Mouse (Mus musculus) stomach, embryonic 15.5 days (tissue): ENCODE measurements around the gene Nudt4. TPM values are rescaled to one million over a fixed set of nuclear protein-coding genes. Genes with fewer than 3 reads are reported as not detected.
A peak's percentile ranks its signal among the peaks of the same experiment; 100 is the strongest.

Source experiments
- ATAC-seq: fragments of 200-750 bp; cut with Nextera tagmentation; 2 replicates; pipeline ENCODE4 v1.8.0; 2017; ENCODE audit warnings: low read depth, moderate number of reproducible peaks, moderate TSS enrichment; ENCODE audit not compliant: insufficient read depth, low FRiP score
- H3K27ac ChIP-seq: fragments of 300-500 bp; sonication (generic); 2 replicates; pipeline ENCODE4 v1.5.1; 2015; ENCODE audit warnings: mild to moderate bottlenecking, inconsistent platforms
- H3K27me3 ChIP-seq: fragments of 300-500 bp; sonication (generic); replicated peaks from 2 replicates; pipeline ENCODE4 v1.6.1; 2015; ENCODE audit warnings: inconsistent platforms
- H3K36me3 ChIP-seq: fragments of 300-500 bp; sonication (generic); 2 replicates; pipeline ENCODE4 v1.6.1; 2015; ENCODE audit warnings: inconsistent platforms
- H3K4me1 ChIP-seq: fragments of 300-500 bp; sonication (generic); 2 replicates; pipeline ENCODE4 v1.6.1; 2015; ENCODE audit warnings: inconsistent platforms
- H3K4me2 ChIP-seq: fragments of 300-500 bp; sonication (generic); 2 replicates; pipeline ENCODE4 v1.6.1; 2015; ENCODE audit warnings: mild to moderate bottlenecking, inconsistent platforms
- H3K4me3 ChIP-seq: fragments of 300-500 bp; sonication (generic); replicated peaks from 2 replicates; pipeline ENCODE4 v1.5.1; 2015; ENCODE audit warnings: inconsistent platforms
- H3K9ac ChIP-seq: fragments of 300-500 bp; sonication (generic); 2 replicates; pipeline ENCODE4 v1.6.1; 2015; ENCODE audit warnings: inconsistent platforms
- H3K9me3 ChIP-seq: fragments of 300-500 bp; sonication (generic); 2 replicates; pipeline ENCODE4 v1.6.1; 2016; ENCODE audit warnings: inconsistent platforms
- WGBS: fragments of 180-500 bp; shearing (Covaris S2); methylation state at CpG from one replicate; pipeline ENCODE4 v1.1.7; 2015; 5-methylcytosine and 5-hydroxymethylcytosine counted together
- microRNA-seq: library from miRNA; unstranded; fragments of <30 nt; microRNA quantifications from one replicate; pipeline ENCODE4, GENCODE M21; 2016
- polyA plus RNA-seq: library from polyadenylated mRNA; unstranded; fragments of >200 nt; fragmentation: Nextera tagmentation; extraction: Ambion mirVana; gene quantifications from 2 replicates; pipeline ENCODE4 v1.2.1, GENCODE M21; 2015

Gene Nudt4
- polyA plus RNA-seq, 1 experiment from 2014 or later, result 63.7 TPM

GRCm38 (mm10) chr10:95509263-95509662, 54.7 kb downstream of the Nudt4 start:
- no peak overlapping the region for H3K27ac ChIP-seq

GRCm38 (mm10) chr10:95508793-95509192, 55.2 kb downstream of the Nudt4 start:
- no peaks in the 10 kb centered on the region for H3K36me3 ChIP-seq
- WGBS, result 66% methylated on average over 6 of the region's 6 CpGs
- ATAC-seq, result no peak
- no peaks in the 10 kb centered on the region for H3K9me3 ChIP-seq
- H3K9ac ChIP-seq, result no peak overlapping the region
- no peak overlapping the region for H3K4me2 ChIP-seq
- H3K4me1 ChIP-seq, result no peaks in the 10 kb centered on the region
- H3K27me3 ChIP-seq, result no peaks in the 10 kb centered on the region
- no peak overlapping the region for H3K4me3 ChIP-seq
- H3K27ac ChIP-seq, result no peak overlapping the region

More at GRCm38 (mm10) chr10:95509263-95509662, 54.7 kb downstream of the Nudt4 start:
- H3K4me2 ChIP-seq, result no peak overlapping the region
- H3K9me3 ChIP-seq, result no peaks in the 10 kb centered on the region
- no peaks in the 10 kb centered on the region for H3K4me1 ChIP-seq
- no peak overlapping the region for H3K4me3 ChIP-seq
- H3K36me3 ChIP-seq, result no peaks in the 10 kb centered on the region
- no peak for ATAC-seq
- no peak overlapping the region for H3K9ac ChIP-seq
- 75% methylated on average over 3 of the region's 3 CpGs for WGBS
- H3K27me3 ChIP-seq, result no peaks in the 10 kb centered on the region

GRCm38 (mm10) chr10:95508126-95508525, 55.8 kb downstream of the Nudt4 start:
- no peaks in the 10 kb centered on the region for H3K36me3 ChIP-seq
- no peak overlapping the region for H3K27ac ChIP-seq
- no peak for ATAC-seq
- no peak overlapping the region for H3K4me3 ChIP-seq
- H3K27me3 ChIP-seq, result no peaks in the 10 kb centered on the region
- H3K9me3 ChIP-seq, result no peaks in the 10 kb centered on the region
- H3K4me2 ChIP-seq, result no peak overlapping the region
- H3K9ac ChIP-seq, result no peak overlapping the region
- 86% methylated on average over 8 of the region's 8 CpGs for WGBS
- no peaks in the 10 kb centered on the region for H3K4me1 ChIP-seq

- Histone ChIP-seq H3K9ac (no peak overlapping the region), H3K4me3 (no peak overlapping the region), H3K4me2 (no peak overlapping the region), H3K9me3 (no peaks in the 10 kb centered on the region), H3K36me3 (no peaks in the 10 kb centered on the region), H3K27me3 (no peaks in the 10 kb centered on the region), H3K4me1 (peaks cover 4% of the 10 kb centered on the region; the same call in 1 of the 2 replicates), H3K27ac (no peak overlapping the region)
- no peak for ATAC-seq
- 16% methylated on average over 1 of the region's 1 CpGs for WGBS
Measured at GRCm38 (mm10) chr10:95504341-95504740, 59.6 kb downstream of the Nudt4 start.

DNA sequence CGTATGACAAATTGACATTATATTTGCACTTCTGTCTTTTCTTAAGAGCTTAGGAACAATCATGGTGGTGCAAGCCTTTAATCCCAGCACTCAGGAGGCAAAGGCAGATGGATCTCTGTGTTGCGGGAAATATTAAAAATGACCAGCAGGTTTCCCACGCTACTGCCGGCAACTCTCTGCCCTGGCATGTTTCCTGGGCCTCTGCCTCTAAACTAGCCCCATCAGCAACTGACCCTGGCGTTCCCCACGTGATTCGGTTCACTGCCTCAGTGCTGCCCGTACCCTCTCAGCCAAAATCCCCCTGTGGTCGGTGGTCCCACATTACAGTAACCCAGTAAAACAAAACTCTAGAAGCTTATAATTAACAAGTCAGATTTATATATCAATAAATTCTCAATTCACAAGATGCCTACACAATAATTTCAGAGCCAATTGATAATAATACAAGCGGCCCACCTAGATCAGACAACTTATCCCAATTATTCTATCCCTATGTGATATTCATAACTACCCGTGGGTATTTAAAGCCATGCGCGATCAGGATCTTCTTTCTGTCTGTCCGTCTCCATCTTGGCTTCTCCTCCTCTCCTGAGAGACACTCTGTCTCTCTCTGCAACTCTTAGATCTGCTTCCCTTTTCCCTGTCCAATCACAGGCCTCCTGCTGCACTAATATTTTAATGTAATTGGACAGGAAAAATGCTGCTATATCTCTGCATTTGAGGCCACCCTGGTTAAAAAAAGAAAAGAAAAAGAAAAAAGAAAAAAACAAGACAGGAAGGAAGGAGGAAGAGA, 60.3 kb downstream of the Nudt4 start:
- Histone ChIP-seq H3K27me3 (no peaks in the 10 kb centered on the region), H3K9me3 (no peaks in the 10 kb centered on the region), H3K4me1 (peaks cover 4% of the 10 kb centered on the region; the same call in 1 of the 2 replicates), H3K4me3 (no peak overlapping the region), H3K27ac (no peak overlapping the region), H3K36me3 (no peaks in the 10 kb centered on the region), H3K4me2 (no peak overlapping the region), H3K9ac (no peak overlapping the region)
- 83% methylated on average over 14 of the region's 14 CpGs for WGBS
- no peak for ATAC-seq

GRCm38 (mm10) chr10:95501463-95502081, 62.4 kb downstream of the Nudt4 start, which contains the start of gene Mrpl42:
Gene Mrpl42 (minus strand): TSS chr10:95501940.
- H3K27me3 ChIP-seq, result no peaks in the 10 kb centered on the region
- ATAC-seq, result peak; percentile 94
- H3K27ac ChIP-seq, result peak within 1 kb of the TSS; percentile 72
- H3K4me2 ChIP-seq, result peak within 1 kb of the TSS; percentile 53
- H3K4me3 ChIP-seq, result peak within 1 kb of the TSS; percentile 58
- H3K9me3 ChIP-seq, result no peaks in the 10 kb centered on the region
- H3K36me3 ChIP-seq, result peaks cover 11% of the 10 kb centered on the region; the same call in 1 of the 2 replicates
- under 1% methylated on average over 35 of the region's 35 CpGs for WGBS
- H3K9ac ChIP-seq, result peak within 1 kb of the TSS; percentile 29
- H3K4me1 ChIP-seq, result peaks cover 4% of the 10 kb centered on the region; the same call in 1 of the 2 replicates

DNA sequence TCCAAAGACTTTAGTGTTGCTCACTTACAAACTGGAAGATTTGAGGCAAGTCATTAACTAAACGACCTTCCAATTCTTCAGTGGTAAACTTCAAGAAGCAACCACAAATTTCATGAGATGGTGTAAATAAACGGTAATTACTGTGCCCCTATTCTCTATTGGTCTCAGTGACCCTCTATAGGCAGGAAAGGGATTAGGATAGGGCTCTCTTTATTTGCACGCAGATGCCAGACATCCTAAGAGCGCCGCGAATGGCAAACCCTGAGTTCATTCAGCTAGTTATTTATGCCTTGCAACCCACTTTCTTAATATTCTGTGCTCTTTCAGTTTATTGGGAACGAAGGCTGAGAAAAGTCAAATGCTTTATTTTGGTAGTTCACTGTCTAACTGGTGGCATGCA, 62.9 kb downstream of the Nudt4 start:
- WGBS, result 2% methylated on average over 7 of the region's 7 CpGs
- ATAC-seq, result no peak

More for the DNA sequence above, 62.9 kb downstream of the Nudt4 start:
- Histone ChIP-seq H3K4me3 (peak overlapping the region; percentile 58), H3K4me1 (peaks cover 4% of the 10 kb centered on the region; the same call in 1 of the 2 replicates), H3K9me3 (no peaks in the 10 kb centered on the region), H3K36me3 (peaks cover 11% of the 10 kb centered on the region; the same call in 1 of the 2 replicates), H3K4me2 (peak overlapping the region; percentile 53), H3K9ac (peak overlapping the region; percentile 29), H3K27me3 (no peaks in the 10 kb centered on the region), H3K27ac (peak overlapping the region; percentile 72)

Small RNA genes within 50 kb of the gene (microRNA-seq; reads per million reads assigned to microRNA genes)
- gene Mir3058, result 7.0 reads per million, percentile 22 among the genes with 10 or more reads in this experiment

Other genes starting within 250 kb of the Nudt4 start
- gene Cradd, start 240.0 kb downstream of the Nudt4 start, polyA plus RNA-seq, result 11.4 and 11.7 TPM in 2 replicates
- 35.1 and 41.0 TPM in 2 replicates for gene Socs2, start 147.0 kb downstream of the Nudt4 start, polyA plus RNA-seq
- gene Mrpl42, start 62.2 kb downstream of the Nudt4 start, polyA plus RNA-seq, result 340 and 350 TPM in 2 replicates
- 284 and 313 TPM in 2 replicates for gene Ube2n, start 49.0 kb downstream of the Nudt4 start, polyA plus RNA-seq
- gene Anapc15-ps, start 109.3 kb upstream of the Nudt4 start, polyA plus RNA-seq, result 0.40 TPM in 1 of 2 replicates, not detected in the other